Mouse (Mus musculus) cerebellum, postnatal 25 days (tissue): ENCODE results near the gene Cyp4a12b.
"Not testable (repeated sequence)": the region's sequence is repeated elsewhere in the genome, so short reads cannot be mapped to it uniquely, and the experiment has no call there.

ENCODE experiments used
- DNase-seq, 2 experiments: peaks; one replicate each; pipeline ENCODE4 v3.0.0; 2021; ENCODE audit warnings: mixed read lengths in 2 of 2

Gene Cyp4a12b

DNA sequence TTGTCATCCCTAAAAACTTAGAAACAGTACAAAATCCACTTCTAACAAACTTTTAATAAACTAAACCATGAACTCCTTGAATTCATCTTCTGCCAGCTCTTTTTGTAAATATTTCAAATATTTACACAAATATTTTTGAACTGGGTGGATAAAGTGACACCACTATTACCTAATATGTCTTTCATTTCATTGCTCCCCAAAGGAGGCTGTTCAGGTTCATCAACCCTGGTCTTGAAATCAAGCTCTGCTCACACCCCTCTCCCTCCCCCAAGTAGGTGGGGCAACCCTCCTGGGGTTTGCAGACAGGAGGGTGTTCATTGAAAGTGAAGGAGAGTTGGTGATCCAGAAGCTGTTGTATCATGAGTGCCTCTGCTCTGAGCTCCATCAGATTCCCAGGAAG is at the start of gene Cyp4a12b:
TSS of gene Cyp4a12b (plus strand) at position 301 of the 400 bp plus-strand sequence.
- not testable (repeated sequence) for DNase-seq

DNA sequence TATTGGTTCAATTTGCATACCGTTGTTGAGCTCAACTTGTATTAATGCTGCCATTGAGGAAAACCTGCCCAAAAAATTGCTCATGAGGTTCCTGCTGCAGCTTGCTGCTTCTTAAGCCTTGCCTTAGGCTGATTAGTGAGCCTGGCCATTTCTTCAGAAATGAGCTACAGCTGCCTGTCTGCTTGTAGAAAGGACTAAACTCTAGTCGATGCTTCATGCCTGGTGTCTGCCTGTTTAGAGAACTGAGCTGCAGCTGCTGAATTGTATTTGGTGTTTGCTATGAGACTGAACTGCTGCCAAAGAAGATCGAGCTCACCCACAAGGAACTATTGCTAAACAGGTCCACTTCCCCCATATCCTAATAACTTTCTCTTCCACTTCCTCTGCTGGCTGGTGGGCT is 45.8 kb upstream of the Cyp4a12b start:
- not testable (repeated sequence) for DNase-seq

DNA sequence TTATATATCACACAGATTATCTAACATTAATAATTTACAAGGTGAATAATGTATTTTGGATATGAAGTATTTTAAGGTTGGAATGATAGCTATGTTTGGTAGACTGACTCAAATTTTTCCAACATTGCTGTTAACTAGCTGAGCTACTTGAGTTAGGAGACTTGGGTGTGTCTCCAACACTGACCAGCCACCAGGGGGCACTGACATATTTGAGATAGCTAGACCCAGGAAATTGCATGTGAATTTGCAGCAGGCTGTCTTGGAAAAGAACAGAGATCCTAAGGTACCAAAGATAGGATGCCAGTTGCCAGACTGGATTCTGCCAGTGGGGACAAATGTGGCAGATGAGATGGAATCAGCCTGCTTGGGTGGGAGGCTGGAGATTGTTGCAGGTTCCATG is 43.4 kb upstream of the Cyp4a12b start:
- not testable (repeated sequence) for DNase-seq

DNA sequence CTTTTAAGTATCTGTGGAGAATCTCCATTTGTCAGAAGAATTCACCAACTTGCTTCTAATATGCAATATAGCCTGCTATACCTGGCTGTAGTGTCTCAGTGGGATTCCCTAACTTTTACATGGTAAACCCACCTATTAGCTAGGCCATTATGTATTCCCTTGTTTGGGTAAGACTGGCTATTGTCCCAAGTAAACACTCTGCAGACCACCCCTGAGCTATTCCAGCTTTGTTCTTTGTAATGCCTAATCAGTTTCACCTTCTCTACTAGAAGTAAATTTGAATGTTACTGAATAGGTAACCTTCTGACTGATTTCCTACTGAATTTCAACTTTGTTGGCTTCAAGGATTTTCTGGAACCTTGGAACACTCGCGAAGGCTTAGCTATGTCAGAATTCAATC is 15.2 kb upstream of the Cyp4a12b start:
- not testable (repeated sequence) for DNase-seq

DNA sequence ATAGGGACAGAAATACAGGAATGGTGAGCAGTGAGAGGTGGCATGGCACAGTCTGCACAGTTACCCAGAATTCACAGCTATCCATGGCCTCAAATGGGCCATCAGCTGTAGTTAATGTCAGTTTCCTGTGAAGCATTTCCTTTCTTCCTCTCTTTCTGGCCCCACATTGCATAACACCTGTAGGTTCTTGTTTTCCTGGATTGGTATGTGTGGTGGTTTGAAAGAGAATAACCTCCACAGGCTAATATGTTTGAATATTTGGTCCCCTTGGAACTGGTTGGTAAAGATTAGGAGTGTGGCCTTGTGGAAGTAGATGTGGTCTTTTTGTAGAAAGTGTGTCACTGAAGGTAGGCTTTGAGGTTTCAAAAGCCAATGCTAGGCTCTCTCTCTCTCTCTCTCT is 14.5 kb upstream of the Cyp4a12b start:
- not testable (repeated sequence) for DNase-seq

DNA sequence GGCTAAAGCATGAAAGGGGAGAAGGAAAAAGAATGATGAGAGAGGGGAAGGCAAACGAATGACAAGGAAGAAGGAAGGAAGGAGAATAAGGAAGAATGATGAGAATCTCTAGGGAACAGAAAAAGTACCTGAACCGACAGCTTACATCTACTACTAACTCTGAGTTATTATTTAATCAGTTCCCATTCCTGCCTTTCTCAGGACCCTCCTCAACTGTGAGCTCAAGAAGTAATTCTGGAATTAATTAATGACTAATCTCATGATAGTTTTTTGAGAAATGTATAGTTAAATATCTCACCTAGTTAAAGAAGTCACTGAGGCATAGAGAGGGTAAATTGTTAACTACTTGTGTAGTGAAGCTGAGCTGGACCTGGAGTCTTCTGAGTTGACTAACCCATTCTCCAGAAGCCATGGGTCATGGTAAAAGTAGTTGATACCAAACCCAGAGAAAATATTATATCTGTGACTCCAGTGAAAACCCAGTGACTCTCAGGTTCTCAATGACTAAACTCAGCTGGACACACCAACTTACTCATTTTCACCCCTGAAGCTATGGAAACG is 39.2 kb downstream of the Cyp4a12b start:
- DNase-seq = no peak

DNA sequence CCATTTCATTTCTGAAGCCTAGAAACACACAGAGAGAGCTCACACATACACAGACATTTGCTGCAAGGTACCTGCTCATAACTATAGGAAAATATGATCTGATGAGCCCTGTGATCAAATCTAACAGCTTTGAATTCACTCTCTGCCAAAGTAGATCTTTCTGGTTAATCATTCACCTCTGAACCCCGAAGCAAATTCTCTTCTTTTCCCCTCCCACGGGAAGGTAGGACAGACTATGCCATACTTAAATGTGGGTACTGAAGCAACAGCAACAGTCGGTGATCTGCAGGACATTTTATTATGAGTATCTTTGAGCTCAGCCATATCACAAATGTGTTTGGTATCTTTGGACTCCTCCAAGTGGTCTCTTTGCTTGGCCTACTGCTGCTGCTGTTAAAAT is 40.9 kb downstream of the Cyp4a12b start, which contains the start of gene Cyp4a30b:
TSS of gene Cyp4a30b (plus strand) at position 301 of the 400 bp plus-strand sequence.
- DNase-seq = no peak

DNA sequence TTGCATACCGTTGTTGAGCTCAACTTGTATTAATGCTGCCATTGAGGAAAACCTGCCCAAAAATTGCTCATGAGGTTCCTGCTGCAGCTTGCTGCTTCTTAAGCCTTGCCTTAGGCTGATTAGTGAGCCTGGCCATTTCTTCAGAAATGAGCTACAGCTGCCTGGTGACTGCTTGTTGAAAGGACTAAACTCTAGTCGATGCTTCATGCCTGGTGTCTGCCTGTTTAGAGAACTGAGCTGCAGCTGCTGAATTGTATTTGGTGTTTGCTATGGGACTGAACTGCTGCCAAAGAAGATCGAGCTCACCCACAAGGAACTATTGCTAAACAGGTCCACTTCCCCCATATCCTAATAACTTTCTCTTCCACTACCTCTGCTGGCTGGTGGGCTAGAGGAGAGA is 62.2 kb downstream of the Cyp4a12b start:
- DNase-seq = not testable (repeated sequence)

DNA sequence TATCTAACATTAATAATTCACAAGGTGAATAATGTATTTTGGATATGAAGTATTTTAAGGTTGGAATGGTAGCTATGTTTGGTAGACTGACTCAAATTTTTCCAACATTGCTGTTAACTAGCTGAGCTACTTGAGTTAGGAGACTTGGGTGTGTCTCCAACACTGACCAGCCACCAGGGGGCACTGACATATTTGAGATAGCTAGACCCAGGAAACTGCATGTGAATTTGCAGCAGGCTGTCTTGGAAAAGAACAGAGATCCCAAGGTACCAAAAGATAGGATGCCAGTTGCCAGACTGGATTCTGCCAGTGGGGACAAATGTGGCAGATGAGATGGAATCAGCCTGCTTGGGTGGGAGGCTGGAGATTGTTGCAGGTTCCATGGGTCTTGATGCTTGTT is 64.6 kb downstream of the Cyp4a12b start:
- not testable (repeated sequence) for DNase-seq

DNA sequence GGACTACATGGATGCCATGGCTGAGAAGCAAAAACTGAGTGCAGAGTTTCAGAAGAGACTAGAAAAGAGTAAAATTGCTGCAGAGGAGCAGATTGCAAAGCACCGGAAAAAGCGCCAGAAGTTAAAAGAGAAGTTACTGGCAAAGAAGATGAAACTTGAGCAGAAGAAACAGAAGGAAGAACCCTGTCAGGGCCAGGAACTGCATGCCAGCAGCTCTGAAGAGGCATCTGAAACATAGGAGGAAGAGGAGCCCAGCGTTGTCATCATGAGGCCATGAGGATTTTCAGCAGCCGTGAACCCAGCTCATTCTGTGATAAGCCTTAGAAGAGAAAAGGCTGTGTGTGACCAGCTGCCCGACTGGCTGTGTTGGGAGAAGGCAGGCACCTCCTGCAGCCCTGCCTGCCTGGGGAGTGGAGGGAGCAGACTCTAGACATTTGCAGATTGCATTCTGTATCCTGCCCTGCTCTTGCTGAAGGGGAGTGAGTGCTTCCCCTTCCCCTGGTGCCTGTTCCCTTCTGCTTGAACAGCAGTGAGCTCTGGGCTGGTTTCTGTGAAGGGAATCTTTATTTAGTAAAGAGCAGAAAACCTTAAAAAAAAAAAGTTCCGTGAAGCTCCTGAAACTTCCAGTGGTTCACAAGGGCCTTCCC is 69.7 kb downstream of the Cyp4a12b start:
- no peak for DNase-seq
